Mouse (Mus musculus) neural tube, embryonic 11.5 days (tissue): Measurements from ENCODE around the gene Mybph. TPM values are rescaled to one million over a fixed set of nuclear protein-coding genes. Genes with fewer than 3 reads are reported as not detected.

Source experiments
- ATAC-seq: fragments of 200-750 bp; cut with Nextera tagmentation; 2 replicates; pipeline ENCODE4 v1.8.0; 2017; ENCODE audit warnings: moderate number of reproducible peaks, mild to moderate bottlenecking, moderate TSS enrichment, moderate library complexity; ENCODE audit not compliant: insufficient read depth, low FRiP score, low TSS enrichment
- DNase-seq: peaks from one replicate; pipeline ENCODE4 v3.0.0-alpha.2; 2015; ENCODE audit warnings: low spot score
- H3K27ac ChIP-seq: fragments of 300-500 bp; sonication (generic); 2 replicates; pipeline ENCODE4 v1.5.1; 2014; ENCODE audit warnings: low read depth, mild to moderate bottlenecking, low read length
- H3K27me3 ChIP-seq: fragments of 300-500 bp; sonication (generic); 2 replicates; pipeline ENCODE4 v1.6.1; 2014; ENCODE audit warnings: mild to moderate bottlenecking, low read length, mixed read lengths; ENCODE audit not compliant: control insufficient read depth, insufficient read depth
- H3K36me3 ChIP-seq: fragments of 300-500 bp; sonication (generic); 2 replicates; pipeline ENCODE4 v1.6.1; 2014; ENCODE audit warnings: mild to moderate bottlenecking, low read length, moderate library complexity, mixed read lengths; ENCODE audit not compliant: control insufficient read depth, insufficient read depth
- H3K4me1 ChIP-seq: fragments of 300-500 bp; sonication (generic); 2 replicates; pipeline ENCODE4 v1.6.1; 2014; ENCODE audit warnings: low read length, mixed read lengths; ENCODE audit not compliant: control insufficient read depth, insufficient read depth
- H3K4me2 ChIP-seq: fragments of 300-500 bp; sonication (generic); 2 replicates; pipeline ENCODE4 v1.6.1; 2014; ENCODE audit warnings: low read depth, mild to moderate bottlenecking, moderate library complexity
- H3K4me3 ChIP-seq: fragments of 300-500 bp; sonication (generic); 2 replicates; pipeline ENCODE4 v1.5.1; 2014; ENCODE audit warnings: low read depth, low read length
- H3K9ac ChIP-seq: fragments of 300-500 bp; sonication (generic); 2 replicates; pipeline ENCODE4 v1.6.1; 2014; ENCODE audit warnings: mild to moderate bottlenecking, low read length
- H3K9me3 ChIP-seq: fragments of 300-500 bp; sonication (generic); 2 replicates; pipeline ENCODE4 v1.6.1; 2016; ENCODE audit warnings: low read length; ENCODE audit not compliant: control insufficient read depth
- WGBS: fragments of 180-500 bp; shearing (Covaris S2); extraction: QIAGEN DNeasy Blood & Tissue Kit; methylation state at CpG from one replicate; pipeline ENCODE4 v1.1.7; 2014; 5-methylcytosine and 5-hydroxymethylcytosine counted together
- polyA plus RNA-seq: library from polyadenylated mRNA; unstranded; fragments of >200 nt; fragmentation: Nextera tagmentation; extraction: Ambion mirVana; gene quantifications from 2 replicates; pipeline ENCODE4 v1.2.1, GENCODE M21; 2014

The Mybph gene
- polyA plus RNA-seq, 1 experiment from 2014 or later = 17.7 TPM

- Histone ChIP-seq H3K36me3 (no peaks in the 10 kb centered on the region), H3K4me2 (no peak overlapping the region), H3K9ac (no peak overlapping the region), H3K4me3 (no peak overlapping the region), H3K27me3 (no peaks in the 10 kb centered on the region), H3K9me3 (no peaks in the 10 kb centered on the region), H3K27ac (no peak overlapping the region), H3K4me1 (peaks cover 6% of the 10 kb centered on the region; the same call in 1 of the 2 replicates)
- no peak for DNase-seq
- WGBS = 57% methylated on average over 6 of the region's 6 CpGs
- ATAC-seq = no peak
Measured at GRCm38 (mm10) chr1:134211043-134211442, 17.8 kb downstream of the Mybph start.

GRCm38 (mm10) chr1:134211631-134212030 lies 18.4 kb downstream of the Mybph start:
- ATAC-seq (no peak), DNase-seq (no peak)
- Histone ChIP-seq H3K4me3 (no peak overlapping the region), H3K9me3 (no peaks in the 10 kb centered on the region), H3K4me1 (peaks cover 6% of the 10 kb centered on the region; the same call in 1 of the 2 replicates), H3K9ac (no peak overlapping the region), H3K27ac (no peak overlapping the region), H3K4me2 (no peak overlapping the region), H3K27me3 (no peaks in the 10 kb centered on the region), H3K36me3 (no peaks in the 10 kb centered on the region)
- 7% methylated on average over 2 of the region's 2 CpGs for WGBS

DNA sequence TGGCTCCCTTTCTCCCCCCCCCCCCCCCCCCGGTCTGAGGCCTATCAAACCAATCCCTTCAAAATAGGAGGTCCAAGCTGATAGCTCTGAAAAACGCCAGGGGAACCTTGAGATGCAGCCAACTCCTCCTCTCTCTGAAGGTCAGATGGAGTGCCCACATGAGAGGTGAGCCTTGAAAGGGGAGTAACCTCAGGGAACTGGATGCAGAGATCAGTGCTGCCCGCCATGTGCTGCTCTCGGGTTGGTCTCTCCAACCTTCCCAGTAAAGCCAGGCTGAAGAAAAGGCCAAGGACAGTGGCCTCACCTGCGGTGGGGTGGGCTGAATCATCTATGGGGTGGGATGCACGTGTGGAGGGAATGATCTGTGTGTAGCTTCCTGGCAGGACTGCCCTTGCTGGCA lies 19.1 kb downstream of the Mybph start:
- Histone ChIP-seq H3K4me1 (peaks cover 6% of the 10 kb centered on the region; the same call in 1 of the 2 replicates), H3K4me3 (no peak overlapping the region), H3K9me3 (no peaks in the 10 kb centered on the region), H3K36me3 (no peaks in the 10 kb centered on the region), H3K9ac (no peak overlapping the region), H3K27me3 (no peaks in the 10 kb centered on the region), H3K27ac (no peak overlapping the region), H3K4me2 (no peak overlapping the region)
- 79% methylated on average over 5 of the region's 6 CpGs for WGBS
- ATAC-seq (no peak), DNase-seq (no peak)

GRCm38 (mm10) chr1:134213405-134213804 lies 20.2 kb downstream of the Mybph start:
- DNase-seq (no peak), ATAC-seq (no peak)
- H3K9me3 ChIP-seq = no peaks in the 10 kb centered on the region
- 73% methylated on average over 7 of the region's 7 CpGs for WGBS
- no peak overlapping the region for H3K4me2 ChIP-seq
- peaks cover 6% of the 10 kb centered on the region; the same call in 1 of the 2 replicates for H3K4me1 ChIP-seq
- H3K27ac ChIP-seq = no peak overlapping the region
- no peak overlapping the region for H3K4me3 ChIP-seq
- no peak overlapping the region for H3K9ac ChIP-seq
- no peaks in the 10 kb centered on the region for H3K27me3 ChIP-seq
- no peaks in the 10 kb centered on the region for H3K36me3 ChIP-seq

DNA sequence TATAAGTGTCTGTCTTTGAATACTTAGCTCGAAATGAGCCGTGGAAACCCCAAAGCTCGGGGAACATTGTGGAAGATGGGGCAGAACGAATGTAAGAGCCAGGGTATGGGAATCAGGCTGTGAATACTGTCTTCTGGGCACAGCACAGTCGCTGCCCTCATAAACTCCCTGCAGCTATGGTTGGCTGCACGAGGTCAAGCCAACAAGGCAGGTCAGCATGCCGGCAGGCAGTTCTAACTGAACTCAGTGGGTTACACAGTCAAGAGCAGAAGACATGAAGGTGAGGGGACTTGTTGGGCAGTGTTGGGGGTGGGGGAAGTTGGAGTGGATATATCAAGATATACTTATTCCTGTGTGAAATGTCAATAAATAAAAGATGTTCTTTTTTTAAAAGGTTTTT lies 21.8 kb downstream of the Mybph start:
- no peak overlapping the region for H3K27ac ChIP-seq
- peaks cover 6% of the 10 kb centered on the region; the same call in 1 of the 2 replicates for H3K4me1 ChIP-seq
- no peaks in the 10 kb centered on the region for H3K27me3 ChIP-seq
- H3K9me3 ChIP-seq = no peaks in the 10 kb centered on the region
- ATAC-seq (no peak), DNase-seq (no peak)
- no peak overlapping the region for H3K9ac ChIP-seq
- H3K4me2 ChIP-seq = no peak overlapping the region
- 43% methylated on average over 7 of the region's 7 CpGs for WGBS
- no peak overlapping the region for H3K4me3 ChIP-seq
- no peaks in the 10 kb centered on the region for H3K36me3 ChIP-seq

DNA sequence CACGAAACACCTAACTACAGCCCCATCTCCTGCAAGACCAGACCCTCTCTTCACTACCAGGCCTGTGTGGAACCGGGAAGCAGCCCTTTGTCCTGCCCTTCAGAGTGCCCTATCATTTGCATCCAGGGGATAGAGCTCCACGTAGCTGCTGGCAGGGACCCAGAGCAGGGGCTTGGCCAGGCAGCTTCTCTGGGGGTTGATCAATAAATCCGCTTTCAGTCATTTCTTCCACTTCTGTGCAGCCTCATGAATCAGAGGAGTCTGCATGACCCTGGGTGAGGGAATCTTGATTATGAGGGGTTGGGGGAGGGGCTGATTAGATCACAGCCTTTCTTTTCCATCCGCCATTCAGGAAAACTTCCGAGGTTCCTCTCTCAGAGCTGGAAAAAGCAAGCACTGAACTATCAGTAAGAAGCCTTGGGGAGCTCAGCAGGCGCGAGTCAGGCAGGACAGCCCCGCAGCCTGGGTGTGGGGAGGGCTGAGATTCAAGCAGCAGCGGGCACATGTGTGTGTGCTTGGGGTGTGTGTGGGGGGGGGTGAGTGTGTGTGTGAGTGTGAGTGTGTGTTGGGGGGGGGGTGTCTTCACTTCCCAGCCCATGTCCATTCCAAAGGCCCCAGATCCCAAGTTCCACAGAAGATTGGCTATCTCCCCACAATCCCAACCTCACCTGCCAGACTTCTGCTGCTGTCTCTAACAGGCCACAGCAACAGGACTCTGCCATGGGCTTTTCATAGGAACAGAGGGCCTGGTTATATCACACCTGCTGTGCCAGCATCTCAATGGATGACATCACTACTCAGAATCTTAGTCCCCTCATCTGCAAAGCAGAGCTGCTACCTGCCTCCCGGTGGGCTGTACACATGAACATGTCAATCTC lies 22.7 kb downstream of the Mybph start:
- Histone ChIP-seq H3K9me3 (no peaks in the 10 kb centered on the region), H3K27me3 (no peaks in the 10 kb centered on the region), H3K4me2 (no peak overlapping the region), H3K9ac (peak overlapping the region; percentile 20), H3K4me1 (peaks cover 3% of the 10 kb centered on the region; the same call in 1 of the 2 replicates), H3K4me3 (no peak overlapping the region), H3K27ac (peak overlapping the region; percentile 54; the same call in 1 of the 2 replicates), H3K36me3 (no peaks in the 10 kb centered on the region)
- 33% methylated on average over 11 of the region's 11 CpGs for WGBS
- DNase-seq = no peak
- no peak for ATAC-seq

GRCm38 (mm10) chr1:134216629-134216971 lies 23.4 kb downstream of the Mybph start:
- Histone ChIP-seq H3K36me3 (no peaks in the 10 kb centered on the region), H3K4me1 (no peaks in the 10 kb centered on the region), H3K27ac (no peak overlapping the region), H3K9ac (no peak overlapping the region), H3K4me2 (no peak overlapping the region), H3K9me3 (no peaks in the 10 kb centered on the region), H3K4me3 (no peak overlapping the region), H3K27me3 (no peaks in the 10 kb centered on the region)
- DNase-seq (no peak), ATAC-seq (no peak)
- 95% methylated on average over 2 of the region's 2 CpGs for WGBS

DNA sequence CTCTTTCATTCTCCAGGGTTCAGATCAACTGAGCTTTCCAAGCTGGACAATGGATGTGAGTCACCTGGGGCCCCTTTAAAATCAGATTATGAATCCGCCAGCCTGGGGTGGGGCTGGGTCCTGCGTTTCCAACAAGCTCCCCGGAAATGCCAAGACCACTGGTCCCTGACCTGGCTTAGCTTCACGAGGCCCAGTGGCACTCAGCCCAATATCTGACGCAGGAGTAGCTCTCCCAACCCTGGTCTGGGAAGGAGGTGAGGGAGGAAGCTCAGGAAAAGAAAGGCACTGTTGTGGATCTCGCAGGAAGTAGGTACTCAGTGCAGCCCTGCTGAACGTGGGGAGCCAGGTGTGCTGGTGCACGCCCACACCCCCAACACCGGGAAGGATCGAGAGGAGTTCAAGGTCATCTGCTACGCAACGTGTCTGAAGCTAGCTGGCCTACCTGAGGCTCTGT lies 23.8 kb downstream of the Mybph start:
- no peak overlapping the region for H3K27ac ChIP-seq
- H3K4me1 ChIP-seq = no peaks in the 10 kb centered on the region
- H3K4me2 ChIP-seq = no peak overlapping the region
- DNase-seq (no peak), ATAC-seq (no peak)
- no peak overlapping the region for H3K4me3 ChIP-seq
- 79% methylated on average over 12 of the region's 12 CpGs for WGBS
- H3K9ac ChIP-seq = no peak overlapping the region
- no peaks in the 10 kb centered on the region for H3K36me3 ChIP-seq
- no peaks in the 10 kb centered on the region for H3K9me3 ChIP-seq
- no peaks in the 10 kb centered on the region for H3K27me3 ChIP-seq

GRCm38 (mm10) chr1:134217942-134218341 lies 24.7 kb downstream of the Mybph start:
- Histone ChIP-seq H3K36me3 (no peaks in the 10 kb centered on the region), H3K9me3 (no peaks in the 10 kb centered on the region), H3K4me2 (no peak overlapping the region), H3K27ac (no peak overlapping the region), H3K4me3 (no peak overlapping the region), H3K27me3 (no peaks in the 10 kb centered on the region), H3K4me1 (no peaks in the 10 kb centered on the region), H3K9ac (no peak overlapping the region)
- DNase-seq = no peak
- WGBS = 87% methylated on average over 3 of the region's 3 CpGs
- ATAC-seq = no peak
